ENCODE assay signal across 9 mouse cellular contexts in genomic region chr19:45997365-45997764, GRCm38 (mm10). TPM values are rescaled to one million over a fixed set of nuclear protein-coding genes. Genes with fewer than 3 reads are reported as not detected.
A peak's percentile ranks its signal among the peaks of the same experiment; 100 is the strongest.
DNase-seq lines count a peak whose midpoint lies in the region; ATAC-seq lines count a peak whose summit lies in the region.
"Had no signal": no experiment of that assay in that cellular context is flagged by ENCODE, and none has a peak within 500 bp of the region (broad histone marks: within the 10 kb centered on the region; RNA-seq: fewer than 3 reads in every experiment).

No protein-coding gene starts in this region.

- H3K9ac ChIP-seq in forebrain, embryonic 13.5 days = peak overlapping the region; percentile 89
- H3K9ac ChIP-seq in liver, embryonic 15.5 days = peak overlapping the region; percentile 81; the same call in 1 of the 2 replicates

- H3K9me3 ChIP-seq in erythroblast, embryonic 14.5 days (ENCODE audit: control insufficient read depth, low read length) = no peaks in the 10 kb centered on the region
- H3K9me3 ChIP-seq in forebrain, embryonic 13.5 days (replicated peaks) = peaks cover 10% of the 10 kb centered on the region
- H3K9me3 ChIP-seq in liver, embryonic 15.5 days (replicated peaks) = no peaks in the 10 kb centered on the region

- peak overlapping the region; percentile 88 for H3K4me3 ChIP-seq in erythroblast, embryonic 14.5 days (replicated peaks)
- H3K4me3 ChIP-seq in forebrain, embryonic 13.5 days = peak overlapping the region; percentile 87
- H3K4me3 ChIP-seq in liver, embryonic 15.5 days (replicated peaks) = peak overlapping the region; percentile 78

- no peak for ATAC-seq in erythroblast, adult 5-6 weeks (replicated peaks; ENCODE audit: low FRiP score, poor library complexity, severe bottlenecking)
- no peak for ATAC-seq in forebrain, embryonic 13.5 days
- ATAC-seq in liver, embryonic 15.5 days (ENCODE audit: insufficient read depth) = no peak

- no peaks in the 10 kb centered on the region; the same call in 1 of the 2 replicates for H3K36me3 ChIP-seq in erythroblast, embryonic 14.5 days (ENCODE audit: control insufficient read depth)
- H3K36me3 ChIP-seq in forebrain, embryonic 13.5 days (ENCODE audit: poor library complexity, severe bottlenecking) = 0 out of 2 replicates have a peak, but pooled peaks cover 7% of the 10 kb centered on the region
- no peaks in the 10 kb centered on the region for H3K36me3 ChIP-seq in liver, embryonic 15.5 days (replicated peaks)

- peak; percentile 27 to 34 for DNase-seq in B cell, adult 2 months
- no peak for DNase-seq in MN1 (ENCODE audit: low spot score)
- no peak for DNase-seq in frontal cortex, postnatal 36 days (ENCODE audit: low spot score in 2 of 2)
- no peak for DNase-seq in right cerebral cortex, postnatal 4 days

- no peak overlapping the region for H3K27ac ChIP-seq in forebrain, embryonic 13.5 days
- peak overlapping the region; percentile 87; the same call in 1 of the 2 replicates for H3K27ac ChIP-seq in liver, embryonic 15.5 days (replicated peaks)

- peaks cover 22% of the 10 kb centered on the region for H3K4me1 ChIP-seq in erythroblast, embryonic 14.5 days (ENCODE audit: control insufficient read depth)
- H3K4me1 ChIP-seq in forebrain, embryonic 13.5 days = peaks cover 15% of the 10 kb centered on the region
- peaks cover 20% of the 10 kb centered on the region for H3K4me1 ChIP-seq in liver, embryonic 15.5 days (replicated peaks)

- peaks cover 3% of the 10 kb centered on the region for H3K27me3 ChIP-seq in erythroblast, embryonic 14.5 days (ENCODE audit: control insufficient read depth)
- peaks cover 4% of the 10 kb centered on the region; the same call in 1 of the 2 replicates for H3K27me3 ChIP-seq in forebrain, embryonic 13.5 days
- 0 out of 2 replicates have a peak, but pooled peaks cover 3% of the 10 kb centered on the region for H3K27me3 ChIP-seq in liver, embryonic 15.5 days
- H3K27me3 ChIP-seq: Patski had no signal

- peak overlapping the region; percentile 73 for H3K4me2 ChIP-seq in forebrain, embryonic 13.5 days
- peak overlapping the region; percentile 85 for H3K4me2 ChIP-seq in liver, embryonic 15.5 days

- WGBS in forebrain, embryonic 13.5 days = 67% methylated on average over 5 of the region's 5 CpGs
- WGBS in liver, embryonic 15.5 days (ENCODE audit: insufficient replicate concordance) = 45% methylated on average over 5 of the region's 5 CpGs

RNA-seq across cellular contexts. Expression of gene Armh3, which starts 0.9 kb away (rescaled TPM):
- polyA plus RNA-seq in erythroblast, embryonic 14.5 days (2012) = 0.07 TPM in 1 of 2 replicates, not detected in the other
- total RNA-seq in erythroblast, adult 5-6 weeks (2015; ENCODE audit: low replicate concordance) = 0.42 and 1.3 TPM in 2 replicates
- total RNA-seq in erythroblast, adult 5-6 weeks (2017; ENCODE audit: low replicate concordance) = 0.60 and 1.4 TPM in 2 replicates
- polyA plus RNA-seq in forebrain, embryonic 13.5 days (2015; fragmentation: Nextera tagmentation; extraction: Ambion mirVana) = 17.0 and 21.5 TPM in 2 replicates
- polyA plus RNA-seq in liver, embryonic 15.5 days (2015; fragmentation: Nextera tagmentation; extraction: Ambion mirVana) = 4.0 and 4.1 TPM in 2 replicates

RNA-seq across cellular contexts. Expression of gene Hps6, which starts 5.9 kb away (rescaled TPM):
- polyA plus RNA-seq in erythroblast, embryonic 14.5 days (2012) = 0.04 and 0.06 TPM in 2 replicates
- total RNA-seq in erythroblast, adult 5-6 weeks (2015; ENCODE audit: low replicate concordance) = not detected in 2 replicates
- 0.28 and 0.77 TPM in 2 replicates for total RNA-seq in erythroblast, adult 5-6 weeks (2017; ENCODE audit: low replicate concordance)
- 1.6 and 1.9 TPM in 2 replicates for polyA plus RNA-seq in forebrain, embryonic 13.5 days (2015; fragmentation: Nextera tagmentation; extraction: Ambion mirVana)
- 3.0 and 3.2 TPM in 2 replicates for polyA plus RNA-seq in liver, embryonic 15.5 days (2015; fragmentation: Nextera tagmentation; extraction: Ambion mirVana)

RNA-seq across cellular contexts. Expression of gene Pprc1, which starts 47.3 kb away (rescaled TPM):
- polyA plus RNA-seq in erythroblast, embryonic 14.5 days (2012) = 1.9 and 3.3 TPM in 2 replicates
- total RNA-seq in erythroblast, adult 5-6 weeks (2015; ENCODE audit: low replicate concordance) = 19.6 and 30.7 TPM in 2 replicates
- total RNA-seq in erythroblast, adult 5-6 weeks (2017; ENCODE audit: low replicate concordance) = 11.7 and 20.1 TPM in 2 replicates
- polyA plus RNA-seq in forebrain, embryonic 13.5 days (2015; fragmentation: Nextera tagmentation; extraction: Ambion mirVana) = 22.3 and 26.6 TPM in 2 replicates
- polyA plus RNA-seq in liver, embryonic 15.5 days (2015; fragmentation: Nextera tagmentation; extraction: Ambion mirVana) = 15.7 and 17.0 TPM in 2 replicates

RNA-seq across cellular contexts. Expression of gene Ldb1, which starts 47.6 kb away (rescaled TPM):
- 65.5 and 65.9 TPM in 2 replicates for polyA plus RNA-seq in erythroblast, embryonic 14.5 days (2012)
- total RNA-seq in erythroblast, adult 5-6 weeks (2015; ENCODE audit: low replicate concordance) = 13.2 and 16.3 TPM in 2 replicates
- 21.6 and 37.9 TPM in 2 replicates for total RNA-seq in erythroblast, adult 5-6 weeks (2017; ENCODE audit: low replicate concordance)
- polyA plus RNA-seq in forebrain, embryonic 13.5 days (2015; fragmentation: Nextera tagmentation; extraction: Ambion mirVana) = 118 and 119 TPM in 2 replicates
- 27.0 and 31.2 TPM in 2 replicates for polyA plus RNA-seq in liver, embryonic 15.5 days (2015; fragmentation: Nextera tagmentation; extraction: Ambion mirVana)

Comparison
In these comparisons a context has a peak if more than half of its experiments do, and no peak if none do; other contexts are left out.
1. DNase-seq: peak in B cell, adult 2 months (2 of 2); none in MN1 (single experiment), frontal cortex, postnatal 36 days (0 of 2) and right cerebral cortex, postnatal 4 days (single experiment).
2. Peak in every context shown above with its lines, with median percentiles within 50 percentile points of each other: H3K4me3 ChIP-seq.